ENCODE assay signal across 8 mouse cellular contexts in genomic region chr4:134579212-134579611, GRCm38 (mm10). TPM values are rescaled to one million over a fixed set of nuclear protein-coding genes. Genes with fewer than 3 reads are reported as not detected.
DNase-seq lines count a peak whose midpoint lies in the region; ATAC-seq lines count a peak whose summit lies in the region.

No protein-coding gene starts in this region.

- H3K4me3 ChIP-seq in liver, embryonic 12.5 days, result no peak overlapping the region

- peak; percentile 50 for DNase-seq in cerebellum, adult 9-11 months
- peak; percentile 68 for DNase-seq in MN1 (ENCODE audit: low spot score)
- peak; percentile 78 to 80 for DNase-seq in heart, postnatal 10 days
- DNase-seq in frontal cortex, postnatal 14 days (ENCODE audit: low spot score in 2 of 2), result no peak
- no peak for DNase-seq in cerebellum, adult 9-10 months

- no peak for ATAC-seq in cerebellum, adult (ENCODE audit: insufficient number of reproducible peaks, low FRiP score, low TSS enrichment)
- no peak for ATAC-seq in liver, embryonic 12.5 days
- no peak for ATAC-seq in erythroid progenitor cell, adult 5-6 weeks (replicated peaks; ENCODE audit: low FRiP score, poor library complexity, severe bottlenecking)

- peaks cover 15% of the 10 kb centered on the region for H3K27me3 ChIP-seq in liver, embryonic 12.5 days (replicated peaks)

- WGBS in liver, embryonic 12.5 days (ENCODE audit: insufficient replicate concordance), result 18% methylated on average over 11 of the region's 11 CpGs

- peaks cover 8% of the 10 kb centered on the region; the same call in 1 of the 2 replicates for H3K36me3 ChIP-seq in liver, embryonic 12.5 days

- intact Hi-C loops in heart, postnatal 10 days (cut with DNase I), result no loop called here

- no peaks in the 10 kb centered on the region for H3K9me3 ChIP-seq in liver, embryonic 12.5 days (replicated peaks)

- H3K4me2 ChIP-seq in liver, embryonic 12.5 days, result peak overlapping the region; percentile 12; the same call in 1 of the 2 replicates

- H3K4me1 ChIP-seq in liver, embryonic 12.5 days, result peaks cover 20% of the 10 kb centered on the region

- H3K27ac ChIP-seq in liver, embryonic 12.5 days, result no peak overlapping the region

- no peak overlapping the region for H3K9ac ChIP-seq in liver, embryonic 12.5 days

RNA-seq across cellular contexts. Expression of gene Selenon, which starts 27.2 kb away (rescaled TPM):
- total RNA-seq in heart, postnatal 10 days (2021), result 10 to 100 TPM; 38.2 to 45.2 TPM
- polyA plus RNA-seq in liver, embryonic 12.5 days (2016; fragmentation: Nextera tagmentation; extraction: Ambion mirVana), result 12.5 and 14.1 TPM in 2 replicates
- total RNA-seq in erythroid progenitor cell, adult 5-6 weeks (2015; ENCODE audit: low replicate concordance), result 7.6 and 9.6 TPM in 2 replicates
- total RNA-seq in erythroid progenitor cell, adult 5-6 weeks (2017; ENCODE audit: low replicate concordance), result 0.77 and 2.2 TPM in 2 replicates

RNA-seq across cellular contexts. Expression of gene Mtfr1l, which starts 44.0 kb away (rescaled TPM):
- total RNA-seq in heart, postnatal 10 days (2021), result 100 to 1,000 TPM; 159 to 165 TPM
- polyA plus RNA-seq in liver, embryonic 12.5 days (2016; fragmentation: Nextera tagmentation; extraction: Ambion mirVana), result 69.3 and 72.1 TPM in 2 replicates
- total RNA-seq in erythroid progenitor cell, adult 5-6 weeks (2015; ENCODE audit: low replicate concordance), result 19.5 and 22.6 TPM in 2 replicates
- total RNA-seq in erythroid progenitor cell, adult 5-6 weeks (2017; ENCODE audit: low replicate concordance), result 17.2 and 17.9 TPM in 2 replicates

Comparison
In these comparisons a context has a peak if more than half of its experiments do, and no peak if none do; other contexts are left out.
1. DNase-seq: peak in cerebellum, adult 9-11 months (single experiment), MN1 (single experiment) and heart, postnatal 10 days (2 of 2); none in frontal cortex, postnatal 14 days (0 of 2) and cerebellum, adult 9-10 months (single experiment).
2. RNA of gene Mtfr1l, which starts 44.0 kb away (total RNA-seq): 159 to 165 TPM in heart, postnatal 10 days; 17.2 to 22.6 TPM in erythroid progenitor cell, adult 5-6 weeks; every median in the first group is over 4 times any median in the second.